Mouse (Mus musculus) CH12.LX (cell line): Measurements from ENCODE around the gene Heatr4. TPM values are rescaled to one million over a fixed set of nuclear protein-coding genes. Genes with fewer than 3 reads are reported as not detected.

Experiments
- DNase-seq: peaks from one replicate; pipeline ENCODE4 v3.0.0-alpha.2; 2013; ENCODE audit errors: extremely low read depth
- H3K27ac ChIP-seq: 2 replicates; pipeline ENCODE4 v1.5.1; 2012; ENCODE audit warnings: low read depth, mild to moderate bottlenecking, control low read depth, moderate library complexity; ENCODE audit not compliant: insufficient read depth
- H3K27me3 ChIP-seq: replicated peaks from 2 replicates; pipeline ENCODE3; 2012; ENCODE audit warnings: inconsistent platforms
- H3K36me3 ChIP-seq, 2 experiments: replicated peaks in 1 of 2; 2 replicates each; pipeline versions ENCODE3 to v1.6.1; 2012; ENCODE audit warnings: inconsistent platforms in 1 of 2, low read length in 1 of 2, mild to moderate bottlenecking in 1 of 2, mixed read lengths in 1 of 2, moderate library complexity in 1 of 2; ENCODE audit not compliant: control insufficient read depth in 1 of 2, insufficient read depth in 1 of 2
- H3K4me1 ChIP-seq, 2 experiments: 2 replicates each; pipeline ENCODE4 v1.6.1; 2012; ENCODE audit warnings: inconsistent platforms in 1 of 2, moderate library complexity in 1 of 2; ENCODE audit not compliant: insufficient read depth in 2 of 2, control insufficient read depth in 1 of 2
- H3K4me2 ChIP-seq: 2 replicates; pipeline ENCODE4 v1.6.1; 2012; ENCODE audit warnings: low read depth, mild to moderate bottlenecking, control low read depth; ENCODE audit not compliant: poor library complexity, insufficient read depth, severe bottlenecking
- H3K4me3 ChIP-seq, 3 experiments: fragments of 150-350 bp in 1 of 3; sonication (generic) in 1 of 3; replicated peaks in 1 of 3; 2 replicates each; pipeline versions ENCODE3 to v1.5.1; 2011 to 2012; ENCODE audit warnings: low read depth in 2 of 3, low read length in 2 of 3, mild to moderate bottlenecking in 2 of 3, moderate library complexity in 2 of 3, control low read depth in 1 of 3, improper control_type of control experiment in 1 of 3, inconsistent platforms in 1 of 3, mixed read lengths in 1 of 3; ENCODE audit not compliant: poor library complexity in 1 of 3
- H3K79me2 ChIP-seq: replicated peaks from 2 replicates; pipeline ENCODE4 v1.6.1; 2012; ENCODE audit warnings: mild to moderate bottlenecking, moderate library complexity; ENCODE audit not compliant: control insufficient read depth, poor library complexity, insufficient read depth, severe bottlenecking; ENCODE audit errors: extremely low read depth
- H3K9ac ChIP-seq: 2 replicates; pipeline ENCODE4 v1.6.1; 2012; ENCODE audit warnings: low read depth, mild to moderate bottlenecking, control low read depth, moderate library complexity; ENCODE audit not compliant: insufficient read depth
- H3K9me3 ChIP-seq: replicated peaks from 2 replicates; pipeline ENCODE3; 2012; ENCODE audit warnings: low read length, inconsistent platforms, mixed read lengths
- CHD1 ChIP-seq: IDR thresholded peaks from 2 replicates; pipeline ENCODE4 v1.6.1; 2012; ENCODE audit warnings: low read depth, low read length, improper control_type of control experiment, inconsistent platforms
- CTCF ChIP-seq, 2 experiments: IDR thresholded peaks in 1 of 2; conservative IDR thresholded peaks in 1 of 2; 2 replicates each; pipeline ENCODE4 v1.5.1; 2011 to 2012; ENCODE audit warnings: low read depth in 2 of 2, low read length in 2 of 2, improper control_type of control experiment in 1 of 2, inconsistent platforms in 1 of 2, mild to moderate bottlenecking in 1 of 2, moderate library complexity in 1 of 2
- ELF1 ChIP-seq: IDR thresholded peaks from 2 replicates; pipeline ENCODE4 v1.6.1; 2014; ENCODE audit warnings: low read depth, mild to moderate bottlenecking, inconsistent platforms, low read length, improper control_type of control experiment
- HCFC1 ChIP-seq: IDR thresholded peaks from 2 replicates; pipeline ENCODE4 v1.6.1; 2012; ENCODE audit warnings: low read depth, mild to moderate bottlenecking, inconsistent platforms, low read length, improper control_type of control experiment
- JUN ChIP-seq: IDR thresholded peaks from 2 replicates; pipeline ENCODE4 v1.6.1; 2011; ENCODE audit warnings: low read depth, mild to moderate bottlenecking, low read length, improper control_type of control experiment, moderate library complexity; ENCODE audit not compliant: insufficient read depth
- MAZ ChIP-seq: IDR thresholded peaks from 2 replicates; pipeline ENCODE4 v1.6.1; 2012; ENCODE audit warnings: low read depth, mild to moderate bottlenecking, inconsistent platforms, low read length, improper control_type of control experiment, moderate library complexity
- MEF2A ChIP-seq: IDR thresholded peaks from 2 replicates; pipeline ENCODE4 v1.6.1; 2014; ENCODE audit warnings: low read depth, mild to moderate bottlenecking, inconsistent platforms, low read length, improper control_type of control experiment, borderline replicate concordance
- MYC ChIP-seq: IDR thresholded peaks from 2 replicates; pipeline ENCODE4 v1.6.1; 2011; ENCODE audit warnings: low read depth, mild to moderate bottlenecking, improper control_type of control experiment, low read length
- NRF1 ChIP-seq: IDR thresholded peaks from 2 replicates; pipeline ENCODE4 v1.6.1; 2014; ENCODE audit warnings: low read depth, mild to moderate bottlenecking, inconsistent platforms, low read length, improper control_type of control experiment, moderate library complexity
- PAX5 ChIP-seq: IDR thresholded peaks from 2 replicates; pipeline ENCODE4 v1.6.1; 2012; ENCODE audit warnings: low read length, inconsistent platforms, mixed read lengths
- RCOR1 ChIP-seq: conservative IDR thresholded peaks from 2 replicates; pipeline ENCODE4 v1.6.1; 2012; ENCODE audit warnings: low read depth, mild to moderate bottlenecking, inconsistent platforms, low read length, improper control_type of control experiment
- SIN3A ChIP-seq: IDR thresholded peaks from 2 replicates; pipeline ENCODE4 v1.6.1; 2012; ENCODE audit warnings: low read length, improper control_type of control experiment, inconsistent platforms
- SMC3 ChIP-seq: IDR thresholded peaks from 2 replicates; pipeline ENCODE4 v1.6.1; 2011; ENCODE audit warnings: low read depth, low read length, improper control_type of control experiment
- TCF12 ChIP-seq: IDR thresholded peaks from 2 replicates; pipeline ENCODE4 v1.6.1; 2014; ENCODE audit warnings: low read depth, mild to moderate bottlenecking, inconsistent platforms, low read length, improper control_type of control experiment
- UBTF ChIP-seq: IDR thresholded peaks from 2 replicates; pipeline ENCODE4 v1.6.1; 2012; ENCODE audit warnings: low read depth, mild to moderate bottlenecking, inconsistent platforms, low read length, improper control_type of control experiment, moderate library complexity
- ZC3H11A ChIP-seq: IDR thresholded peaks from 2 replicates; pipeline ENCODE4 v1.6.1; 2012; ENCODE audit warnings: low read depth, mild to moderate bottlenecking, inconsistent platforms, low read length, improper control_type of control experiment
- ZKSCAN1 ChIP-seq: IDR thresholded peaks from 2 replicates; pipeline ENCODE4 v1.6.1; 2012; ENCODE audit warnings: low read depth, inconsistent platforms, low read length, improper control_type of control experiment, borderline replicate concordance
- ZMIZ1 ChIP-seq: IDR thresholded peaks from 2 replicates; pipeline ENCODE4 v1.6.1; 2012; ENCODE audit warnings: low read depth, mild to moderate bottlenecking, inconsistent platforms, low read length, improper control_type of control experiment
- dilution Hi-C: fragments of 300-500 bp; cut with MboI; formaldehyde crosslinking; loops from 2 replicates; pipeline ENCODE4 v1.14.3; 2020; ENCODE audit warnings: low sequenced_read_pairs; ENCODE audit not compliant: extremely low pct_unique_long_range_greater_than_20kb, extremely low pct_ligation_motif_present
- in situ Hi-C: fragments of 300-500 bp; cut with MboI; formaldehyde crosslinking; loops from 3 replicates; pipeline ENCODE4 v1.14.3; 2019; ENCODE audit warnings: low sequenced_read_pairs, low pct_ligation_motif_present, low pct_unique_long_range_greater_than_20kb, mixed read lengths
- polyA plus RNA-seq: library from polyadenylated mRNA; unstranded; fragments of >175 nt; gene quantifications from 2 replicates; pipeline ENCODE4 v1.2.1, GENCODE M21; 2012; ENCODE audit warnings: low read depth; ENCODE audit not compliant: insufficient read length
- total RNA-seq, 2 experiments: library from RNA; depleted of rRNA; stranded (reverse); fragments of 300-350 nt in 1 of 2; fragments of >200 nt in 1 of 2; gene quantifications; 2 replicates each; pipeline ENCODE4 v1.2.3; 2012 to 2014

Gene Heatr4
- total and polyA plus RNA-seq, 3 experiments, result not detected

- no peak overlapping the region for H3K27ac ChIP-seq
- H3K27me3 ChIP-seq, result no peaks in the 10 kb centered on the region
- no peaks in the 10 kb centered on the region for H3K9me3 ChIP-seq
- peaks cover 4 to 26% of the 10 kb centered on the region in 2 experiments; a peak in 3 of 4 replicates for H3K4me1 ChIP-seq
- DNase-seq, result no peak
- in situ Hi-C loops, result no loop called here
- dilution Hi-C loops, result no loop called here
- peaks cover 5% of the 10 kb centered on the region; the same call in 1 of the 2 replicates for H3K79me2 ChIP-seq
- H3K9ac ChIP-seq, result no peak overlapping the region
- no peak overlapping the region for H3K4me3 ChIP-seq
- TF ChIP-seq SIN3A, result no peak
- H3K36me3 ChIP-seq, result peaks cover 0 to 2% of the 10 kb centered on the region in 2 experiments
- H3K4me2 ChIP-seq, result no peak overlapping the region
Observed at GRCm38 (mm10) chr12:83923486-83923859, 61.2 kb downstream of the Heatr4 start.

- peak overlapping the region; percentile 59 to 98 (median 91) for H3K4me3 ChIP-seq
- no peaks in the 10 kb centered on the region for H3K9me3 ChIP-seq
- peaks cover 4 to 21% of the 10 kb centered on the region in 2 experiments; a peak in 3 of 4 replicates for H3K4me1 ChIP-seq
- H3K27ac ChIP-seq, result no peak overlapping the region
- peak overlapping the region; percentile 89 for H3K9ac ChIP-seq
- TF ChIP-seq MYC (no peak), TCF12 (no peak), MAZ (0 out of 2 replicates have a peak, but pooled peaks have one; percentile 34), RCOR1 (no peak), NRF1 (no peak), ZMIZ1 (no peak), MEF2A (peak; percentile 75; the same call in 1 of the 2 replicates), ZKSCAN1 (no peak), CHD1 (peak; percentile 67; the same call in 1 of the 2 replicates), SMC3 (no peak), HCFC1 (no peak), ELF1 (no peak), UBTF (no peak), PAX5 (no peak), CTCF (conservative IDR thresholded peaks at IDR 0.05 in 1 of 2, IDR thresholded peaks at IDR 0.05 in 1 of 2; ENCODE audit: low read depth in 2 of 2, low read length in 2 of 2) (no peak), JUN (no peak), ZC3H11A (no peak)
- dilution Hi-C loops, result no loop called here
- peaks cover 0 to 2% of the 10 kb centered on the region in 2 experiments for H3K36me3 ChIP-seq
- H3K79me2 ChIP-seq, result peaks cover 5% of the 10 kb centered on the region; the same call in 1 of the 2 replicates
- in situ Hi-C loops, result no loop called here
- H3K27me3 ChIP-seq, result no peaks in the 10 kb centered on the region
- peak; percentile 21 for DNase-seq
- peak overlapping the region; percentile 96 for H3K4me2 ChIP-seq
Observed at GRCm38 (mm10) chr12:83922724-83923485, 61.7 kb downstream of the Heatr4 start.
